ENCODE assay signal across 8 mouse cellular contexts in the genomic region with DNA sequence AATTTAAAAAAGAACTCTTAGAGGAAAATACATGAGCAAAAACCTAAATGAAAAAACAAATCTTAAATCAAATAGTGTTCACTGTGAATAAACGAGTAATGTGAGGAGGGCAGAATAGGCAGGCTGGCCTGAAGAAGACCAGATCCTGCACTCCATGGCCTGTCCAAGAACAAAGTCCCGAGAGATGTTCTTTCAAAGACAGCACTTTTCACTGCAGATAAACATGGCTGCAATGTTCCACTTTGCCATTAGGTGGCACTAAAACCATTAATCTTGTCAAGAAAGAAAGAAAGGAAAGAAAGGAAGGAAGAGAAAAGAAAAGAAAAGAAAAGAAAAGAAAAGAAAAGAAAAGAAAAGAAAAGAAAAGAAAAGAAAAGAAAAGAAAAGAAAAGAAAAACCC. TPM values are rescaled to one million over a fixed set of nuclear protein-coding genes. Genes with fewer than 3 reads are reported as not detected.
DNase-seq lines count a peak whose midpoint lies in the region; ATAC-seq and TF ChIP-seq lines count a peak whose summit lies in the region.
"Had no signal": no experiment of that assay in that cellular context is flagged by ENCODE, and none has a peak within 500 bp of the region (broad histone marks: within the 10 kb centered on the region; RNA-seq: fewer than 3 reads in every experiment).

No protein-coding gene starts in this region.

- H3K4me2 ChIP-seq in midbrain, embryonic 16.5 days (ENCODE audit: low read length), result no peak overlapping the region

- POLR2A ChIA-PET in Patski (lab: Charles Lee), result no interaction called here

- H3K4me1 ChIP-seq in midbrain, embryonic 10.5 days, result peaks cover 5% of the 10 kb centered on the region; the same call in 1 of the 2 replicates
- H3K4me1 ChIP-seq in midbrain, embryonic 16.5 days (ENCODE audit: control insufficient read depth, insufficient read depth, low read length), result no peaks in the 10 kb centered on the region

- H3K9ac ChIP-seq in midbrain, embryonic 16.5 days (ENCODE audit: low read depth, low read length), result no peak overlapping the region

- no peak for ATAC-seq in midbrain, embryonic 16.5 days
- ATAC-seq in Patski, result no peak

- no peak overlapping the region for H3K4me3 ChIP-seq in midbrain, embryonic 10.5 days
- no peak overlapping the region for H3K4me3 ChIP-seq in midbrain, embryonic 16.5 days (ENCODE audit: low read depth, low read length)
- H3K4me3 ChIP-seq: megakaryocyte, embryonic 14.5 days had no signal

- H3K36me3 ChIP-seq in midbrain, embryonic 10.5 days, result no peaks in the 10 kb centered on the region
- no peaks in the 10 kb centered on the region for H3K36me3 ChIP-seq in midbrain, embryonic 16.5 days (ENCODE audit: control insufficient read depth, insufficient read depth, low read length)

- in situ Hi-C loops in Patski (cut with MboI; ENCODE audit: low pct_unique_long_range_greater_than_20kb), result loop anchor here (10.0 kb wide), 2 partner anchors 192 to 432 kb away; no protein-coding TSS in a partner anchor

- H3K27ac ChIP-seq in midbrain, embryonic 10.5 days (replicated peaks), result no peak overlapping the region
- H3K27ac ChIP-seq in midbrain, embryonic 16.5 days (ENCODE audit: low read length), result no peak overlapping the region

- CTCF ChIA-PET in Patski (lab: Charles Lee), result interaction anchor here (1.0 kb wide), 1 partner anchor 36 kb away, joined by 3 read pairs; no protein-coding TSS in a partner anchor

- DNase-seq in midbrain, embryonic 10.5 days (ENCODE audit: low spot score), result peak; percentile 25
- DNase-seq in Patski (ENCODE audit: low read depth, low spot score), result no peak
- DNase-seq in cerebellum, adult 9-11 months, result peak; percentile 58
- DNase-seq in gastrocnemius, postnatal 25 days, result peak; percentile 10
- peak; percentile 22 to 42 for DNase-seq in layer of hippocampus, postnatal 36 days
- peak; percentile 45 for DNase-seq in retina, adult 2 months (ENCODE audit: low read depth, low spot score)

- peak; percentile 50 for TF ChIP-seq CTCF in Patski (IDR thresholded peaks at IDR 0.05)

- 9% methylated on average over 2 of the region's 2 CpGs for WGBS in midbrain, embryonic 10.5 days
- 10% methylated on average over 2 of the region's 2 CpGs for WGBS in midbrain, embryonic 16.5 days

- no peaks in the 10 kb centered on the region for H3K9me3 ChIP-seq in midbrain, embryonic 10.5 days (replicated peaks)
- H3K9me3 ChIP-seq in midbrain, embryonic 16.5 days (replicated peaks; ENCODE audit: control insufficient read depth, low read length, poor library complexity, severe bottlenecking), result no peaks in the 10 kb centered on the region
- H3K9me3 ChIP-seq: megakaryocyte, embryonic 14.5 days had no signal

- H3K27me3 ChIP-seq in midbrain, embryonic 10.5 days (ENCODE audit: low read depth, poor library complexity, severe bottlenecking), result no peaks in the 10 kb centered on the region
- no peaks in the 10 kb centered on the region for H3K27me3 ChIP-seq in midbrain, embryonic 16.5 days (ENCODE audit: control insufficient read depth, insufficient read depth, low read depth, low read length)
- no peaks in the 10 kb centered on the region for H3K27me3 ChIP-seq in Patski
- H3K27me3 ChIP-seq: megakaryocyte, embryonic 14.5 days had no signal

RNA-seq across cellular contexts. Expression of a gene that starts 49.8 kb away (rescaled TPM):
- polyA plus RNA-seq in midbrain, embryonic 10.5 days (2016; fragmentation: Nextera tagmentation; extraction: Ambion mirVana), result 6.8 and 9.5 TPM in 2 replicates
- 39.3 and 41.8 TPM in 2 replicates for polyA plus RNA-seq in midbrain, embryonic 16.5 days (2015; fragmentation: Nextera tagmentation; extraction: Ambion mirVana)
- 37.6 TPM for polyA plus RNA-seq in Patski (2021)
- 10 to 100 TPM in 1 of 2 experiments, 1 to 10 TPM in 1; 9.4 to 11.8 TPM for total RNA-seq in gastrocnemius, postnatal 25 days (2021)
- 100 to 1,000 TPM; 249 to 258 TPM for total RNA-seq in layer of hippocampus, postnatal 36 days (2021)
